Mouse (Mus musculus) limb, embryonic 13.5 days (tissue): ENCODE data around the gene Aspg. TPM values are rescaled to one million over a fixed set of nuclear protein-coding genes. Genes with fewer than 3 reads are reported as not detected.
A peak's percentile ranks its signal among the peaks of the same experiment; 100 is the strongest.

Experiments used
- ATAC-seq: fragments of 200-750 bp; cut with Nextera tagmentation; 2 replicates; pipeline ENCODE4 v1.8.0; 2017; ENCODE audit warnings: low read depth, moderate number of reproducible peaks, moderate TSS enrichment; ENCODE audit not compliant: low FRiP score
- H3K27ac ChIP-seq: fragments of 300-500 bp; sonication (generic); 2 replicates; pipeline ENCODE4 v1.5.1; 2015; ENCODE audit warnings: inconsistent platforms, mild to moderate bottlenecking, moderate library complexity
- H3K27me3 ChIP-seq: fragments of 300-500 bp; sonication (generic); 2 replicates; pipeline ENCODE4 v1.6.1; 2015; ENCODE audit warnings: mild to moderate bottlenecking, inconsistent platforms
- H3K36me3 ChIP-seq: fragments of 300-500 bp; sonication (generic); 2 replicates; pipeline ENCODE4 v1.6.1; 2015; ENCODE audit warnings: inconsistent platforms, mild to moderate bottlenecking, moderate library complexity
- H3K4me1 ChIP-seq: fragments of 300-500 bp; sonication (generic); 2 replicates; pipeline ENCODE4 v1.6.1; 2015; ENCODE audit warnings: inconsistent platforms
- H3K4me2 ChIP-seq: fragments of 300-500 bp; sonication (generic); replicated peaks from 2 replicates; pipeline ENCODE4 v1.6.1; 2015; ENCODE audit warnings: inconsistent platforms, mild to moderate bottlenecking, moderate library complexity
- H3K4me3 ChIP-seq: fragments of 300-500 bp; sonication (generic); 2 replicates; pipeline ENCODE4 v1.5.1; 2015; ENCODE audit warnings: moderate library complexity, mild to moderate bottlenecking, inconsistent platforms
- H3K9ac ChIP-seq: fragments of 300-500 bp; sonication (generic); 2 replicates; pipeline ENCODE4 v1.6.1; 2015; ENCODE audit warnings: mild to moderate bottlenecking, inconsistent platforms
- H3K9me3 ChIP-seq: fragments of 300-500 bp; sonication (generic); 2 replicates; pipeline ENCODE4 v1.6.1; 2016; ENCODE audit warnings: inconsistent platforms
- WGBS: fragments of 180-500 bp; shearing (Covaris S2); methylation state at CpG from one replicate; pipeline ENCODE4 v1.1.7; 2015; 5-methylcytosine and 5-hydroxymethylcytosine counted together
- polyA plus RNA-seq: library from polyadenylated mRNA; unstranded; fragments of >200 nt; fragmentation: Nextera tagmentation; extraction: Ambion mirVana; gene quantifications from 2 replicates; pipeline ENCODE4 v1.2.1, GENCODE M21; 2015

The Aspg gene
- polyA plus RNA-seq, 1 experiment from 2014 or later, result 2.1 TPM

GRCm38 (mm10) chr12:112143833-112144201, 37.3 kb downstream of the Aspg start:
- peaks cover 52% of the 10 kb centered on the region for H3K4me1 ChIP-seq
- 1% methylated on average over 51 of the region's 52 CpGs for WGBS

GRCm38 (mm10) chr12:112144377-112145115, 38.1 kb downstream of the Aspg start:
- H3K9ac ChIP-seq, result peak overlapping the region; percentile 63
- WGBS, result 1% methylated on average over 46 of the region's 46 CpGs
- peaks cover 57% of the 10 kb centered on the region for H3K27me3 ChIP-seq

More at GRCm38 (mm10) chr12:112143833-112144201, 37.3 kb downstream of the Aspg start:
- Histone ChIP-seq H3K27ac (no peak overlapping the region), H3K4me3 (peak overlapping the region; percentile 66), H3K9me3 (no peaks in the 10 kb centered on the region), H3K4me2 (peak overlapping the region; percentile 94), H3K27me3 (peaks cover 57% of the 10 kb centered on the region), H3K36me3 (no peaks in the 10 kb centered on the region), H3K9ac (peak overlapping the region; percentile 63)
- no peak for ATAC-seq

GRCm38 (mm10) chr12:112145211-112145874, 38.9 kb downstream of the Aspg start:
- Histone ChIP-seq H3K36me3 (no peaks in the 10 kb centered on the region), H3K27ac (no peak overlapping the region), H3K4me2 (peak overlapping the region; percentile 94), H3K9ac (peak overlapping the region; percentile 81), H3K27me3 (peaks cover 57% of the 10 kb centered on the region), H3K9me3 (no peaks in the 10 kb centered on the region), H3K4me1 (peaks cover 68% of the 10 kb centered on the region), H3K4me3 (peak overlapping the region; percentile 66)
- ATAC-seq, result peak; percentile 68
- WGBS, result under 1% methylated on average over 37 of the region's 37 CpGs

More at GRCm38 (mm10) chr12:112144377-112145115, 38.1 kb downstream of the Aspg start:
- Histone ChIP-seq H3K36me3 (no peaks in the 10 kb centered on the region), H3K4me1 (peaks cover 60% of the 10 kb centered on the region), H3K4me3 (peak overlapping the region; percentile 66), H3K9me3 (no peaks in the 10 kb centered on the region), H3K27ac (no peak overlapping the region), H3K4me2 (peak overlapping the region; percentile 94)
- ATAC-seq, result no peak

- peak; percentile 78 for ATAC-seq
- Histone ChIP-seq H3K27ac (peak within 1 kb of the TSS; percentile 61; the same call in 1 of the 2 replicates), H3K27me3 (peaks cover 50% of the 10 kb centered on the region), H3K9ac (peak within 1 kb of the TSS; percentile 81), H3K4me1 (peaks cover 75% of the 10 kb centered on the region), H3K4me2 (peak within 1 kb of the TSS; percentile 94), H3K9me3 (no peaks in the 10 kb centered on the region), H3K36me3 (no peaks in the 10 kb centered on the region), H3K4me3 (peak within 1 kb of the TSS; percentile 66)
- under 1% methylated on average over 68 of the region's 68 CpGs for WGBS
Observed at GRCm38 (mm10) chr12:112145875-112146651, 39.6 kb downstream of the Aspg start, which contains the start of gene Kif26a. Gene Kif26a (plus strand): TSS chr12:112146208.

GRCm38 (mm10) chr12:112147365-112147764, 40.9 kb downstream of the Aspg start:
- no peak for ATAC-seq
- Histone ChIP-seq H3K27me3 (peaks cover 37% of the 10 kb centered on the region), H3K9me3 (no peaks in the 10 kb centered on the region), H3K4me2 (peak overlapping the region; percentile 94), H3K27ac (no peak overlapping the region), H3K36me3 (no peaks in the 10 kb centered on the region), H3K4me1 (peaks cover 88% of the 10 kb centered on the region), H3K4me3 (peak overlapping the region; percentile 66), H3K9ac (peak overlapping the region; percentile 81)
- whole genome bisulfite sequencing, result 34% methylated on average over 5 of the region's 5 CpGs

DNA sequence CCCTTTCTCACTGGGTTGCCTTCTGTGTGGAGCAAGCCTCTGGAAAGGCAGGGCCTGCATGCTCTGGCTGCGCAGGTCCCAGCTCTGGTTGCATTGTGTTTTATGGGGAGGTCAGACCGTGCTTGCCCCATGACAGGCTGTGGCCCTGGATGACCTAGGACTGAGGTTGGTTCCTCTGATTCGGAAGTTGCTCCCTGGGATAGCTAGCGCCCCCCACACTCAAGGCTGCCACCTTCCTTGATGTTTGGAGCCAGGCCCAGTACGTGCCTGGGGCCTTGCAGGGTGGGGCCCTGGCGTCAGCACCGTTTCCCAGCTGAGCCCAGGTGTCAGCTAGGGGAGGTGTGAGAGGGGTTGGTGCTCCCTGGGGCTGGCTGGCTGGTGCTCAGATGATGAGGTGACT, 43.5 kb downstream of the Aspg start:
- Histone ChIP-seq H3K9me3 (no peaks in the 10 kb centered on the region), H3K4me2 (peak overlapping the region; percentile 33), H3K27ac (no peak overlapping the region), H3K9ac (0 out of 2 replicates have a peak overlapping the region, but pooled peaks have one; percentile 31), H3K4me1 (peaks cover 96% of the 10 kb centered on the region), H3K36me3 (peaks cover 7% of the 10 kb centered on the region; the same call in 1 of the 2 replicates), H3K27me3 (peaks cover 11% of the 10 kb centered on the region), H3K4me3 (no peak overlapping the region)
- ATAC-seq, result no peak
- 29% methylated on average over 7 of the region's 7 CpGs for WGBS

DNA sequence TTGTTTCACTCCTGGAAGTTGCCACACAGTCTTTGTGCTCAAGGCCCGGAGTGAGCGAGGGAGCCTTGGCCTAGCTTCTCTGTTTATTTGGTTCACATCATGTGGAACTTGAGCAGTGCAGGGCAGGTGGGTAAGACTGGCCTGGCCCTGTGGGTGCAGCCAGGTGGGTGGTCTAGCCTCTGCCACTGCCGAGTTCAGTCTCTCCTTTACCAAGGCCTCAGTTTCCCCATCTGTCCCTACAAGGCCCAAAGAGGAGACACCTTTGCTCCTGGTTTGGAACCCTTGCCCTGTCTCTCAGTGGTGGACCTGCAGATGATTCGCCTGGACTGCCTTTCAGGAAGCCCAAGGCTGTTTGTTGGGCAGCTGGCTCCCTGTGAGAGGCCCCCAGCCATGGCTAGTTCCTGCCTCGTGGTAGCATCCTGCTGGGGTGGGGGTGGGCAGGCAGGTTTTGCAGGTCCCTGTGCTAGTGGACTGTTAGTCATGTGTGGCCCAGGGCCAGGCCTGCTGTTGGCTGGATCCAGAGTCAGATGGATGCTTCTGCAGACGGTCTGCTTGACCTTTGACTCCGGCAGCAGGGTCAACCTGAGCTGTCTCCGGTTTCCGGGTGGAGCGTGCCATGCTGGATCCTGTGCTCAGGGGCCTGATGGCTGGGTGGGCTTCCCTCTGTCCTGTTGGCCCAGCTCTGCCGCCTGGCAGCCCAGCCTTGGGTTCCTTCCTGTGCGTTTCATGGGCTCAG, 44.9 kb downstream of the Aspg start:
- Histone ChIP-seq H3K4me1 (peaks cover 94% of the 10 kb centered on the region), H3K36me3 (peaks cover 7% of the 10 kb centered on the region; the same call in 1 of the 2 replicates), H3K4me2 (peak overlapping the region; percentile 40), H3K27me3 (peaks cover 10% of the 10 kb centered on the region; the same call in 1 of the 2 replicates), H3K9ac (peak overlapping the region; percentile 51), H3K9me3 (no peaks in the 10 kb centered on the region), H3K27ac (peak overlapping the region; percentile 65), H3K4me3 (no peak overlapping the region)
- peak; percentile 3; the same call in 1 of the 2 replicates for ATAC-seq
- WGBS, result 29% methylated on average over 12 of the region's 12 CpGs

DNA sequence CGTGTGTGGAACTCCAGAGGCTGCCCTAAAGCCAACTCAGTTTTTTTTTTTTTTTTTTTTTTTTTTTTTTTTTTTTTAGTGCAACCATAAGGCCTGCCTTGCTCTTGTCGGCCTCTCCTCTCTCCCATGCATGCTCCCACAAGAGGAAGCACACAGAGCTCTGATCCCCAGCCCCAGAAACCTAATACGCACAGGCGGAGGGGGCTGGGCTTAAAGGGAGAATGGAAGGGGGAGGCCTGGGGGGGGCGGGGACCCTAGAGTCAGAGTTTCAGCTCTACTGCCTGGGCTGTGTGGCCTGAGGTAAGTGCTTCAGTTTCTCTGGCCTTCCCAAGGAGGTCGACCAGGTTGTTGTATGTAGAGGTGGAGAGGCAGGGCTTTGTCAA, 45.5 kb downstream of the Aspg start:
- peak; percentile 41; the same call in 1 of the 2 replicates for ATAC-seq
- H3K27ac ChIP-seq, result peak overlapping the region; percentile 65; the same call in 1 of the 2 replicates
- peaks cover 92% of the 10 kb centered on the region for H3K4me1 ChIP-seq
- 29% methylated on average over 6 of the region's 6 CpGs for WGBS
- peak overlapping the region; percentile 40; the same call in 1 of the 2 replicates for H3K4me2 ChIP-seq
- no peak overlapping the region for H3K4me3 ChIP-seq
- peaks cover 9% of the 10 kb centered on the region; the same call in 1 of the 2 replicates for H3K27me3 ChIP-seq
- no peaks in the 10 kb centered on the region for H3K9me3 ChIP-seq
- 0 out of 2 replicates have a peak overlapping the region, but pooled peaks have one; percentile 51 for H3K9ac ChIP-seq
- H3K36me3 ChIP-seq, result peaks cover 7% of the 10 kb centered on the region; the same call in 1 of the 2 replicates

DNA sequence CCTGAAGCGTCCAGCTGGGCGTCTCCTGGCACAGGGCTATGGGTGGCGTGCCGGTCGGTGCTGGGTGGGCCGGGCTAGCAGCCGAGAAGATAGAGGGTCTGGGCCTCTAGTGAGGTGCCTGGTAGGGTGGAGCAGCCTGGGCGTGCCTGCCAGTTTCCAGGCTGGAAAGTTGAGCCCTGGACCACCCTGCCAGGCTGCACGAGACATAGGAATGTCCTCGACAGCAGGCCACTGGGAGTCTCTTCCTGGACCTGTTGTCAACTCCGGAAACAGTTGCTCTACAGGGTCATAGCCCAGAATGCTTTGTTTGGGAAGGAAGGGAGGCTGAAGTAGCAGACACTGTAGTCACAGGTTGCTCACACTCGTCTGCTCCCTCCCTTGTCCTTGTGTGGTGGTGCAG, 47.1 kb downstream of the Aspg start:
- Histone ChIP-seq H3K4me2 (no peak overlapping the region), H3K4me3 (no peak overlapping the region), H3K27ac (no peak overlapping the region), H3K36me3 (peaks cover 24% of the 10 kb centered on the region), H3K4me1 (peaks cover 82% of the 10 kb centered on the region), H3K9ac (no peak overlapping the region; the same call in none of the 2 replicates), H3K9me3 (no peaks in the 10 kb centered on the region), H3K27me3 (no peaks in the 10 kb centered on the region)
- ATAC-seq, result no peak
- WGBS, result 79% methylated on average over 12 of the region's 12 CpGs

- Histone ChIP-seq H3K4me3 (no peak overlapping the region), H3K9ac (0 out of 2 replicates have a peak overlapping the region, but pooled peaks have one; percentile 48), H3K4me1 (peaks cover 74% of the 10 kb centered on the region), H3K36me3 (peaks cover 32% of the 10 kb centered on the region), H3K27ac (peak overlapping the region; percentile 53; the same call in 1 of the 2 replicates), H3K4me2 (no peak overlapping the region), H3K27me3 (no peaks in the 10 kb centered on the region), H3K9me3 (no peaks in the 10 kb centered on the region)
- WGBS, result 52% methylated on average over 5 of the region's 5 CpGs
- ATAC-seq, result no peak
Observed at GRCm38 (mm10) chr12:112154476-112154875, 48.0 kb downstream of the Aspg start.
